Mouse (Mus musculus) adrenal gland, postnatal 14 days (tissue): ENCODE results near the gene Mrps14. TPM values are rescaled to one million over a fixed set of nuclear protein-coding genes. Genes with fewer than 3 reads are reported as not detected.

Source experiments
- DNase-seq: peaks from one replicate; pipeline ENCODE4 v3.0.0; 2021; ENCODE audit warnings: mixed read lengths
- long read RNA-seq, 2 experiments: library from polyadenylated mRNA; stranded (forward); transcript quantifications; one replicate each; pipeline ENCODE4 v2.0.0; 2021
- total RNA-seq: library from RNA; stranded (reverse); gene quantifications from 2 replicates; pipeline ENCODE4 v1.2.3, GENCODE M21; 2021

The Mrps14 gene
- total RNA-seq, result 96.4 and 112 TPM in 2 replicates
- long read RNA-seq, experiment 1, transcript Mrps14-203 (3 exons, 2,999 nt), result major isoform, 217 of 231 reads
- long read RNA-seq, experiment 1, partial matches to known transcripts, result 5 of 231 reads
- long read RNA-seq, experiment 1, other reads (novel, unspliced or antisense), result 9 of 231 reads
- long read RNA-seq, experiment 2, transcript Mrps14-203 (3 exons, 2,999 nt), result major isoform, 198 of 207 reads
- long read RNA-seq, experiment 2, partial matches to known transcripts, result 0 of 207 reads
- long read RNA-seq, experiment 2, other reads (novel, unspliced or antisense), result 7 of 207 reads

DNA sequence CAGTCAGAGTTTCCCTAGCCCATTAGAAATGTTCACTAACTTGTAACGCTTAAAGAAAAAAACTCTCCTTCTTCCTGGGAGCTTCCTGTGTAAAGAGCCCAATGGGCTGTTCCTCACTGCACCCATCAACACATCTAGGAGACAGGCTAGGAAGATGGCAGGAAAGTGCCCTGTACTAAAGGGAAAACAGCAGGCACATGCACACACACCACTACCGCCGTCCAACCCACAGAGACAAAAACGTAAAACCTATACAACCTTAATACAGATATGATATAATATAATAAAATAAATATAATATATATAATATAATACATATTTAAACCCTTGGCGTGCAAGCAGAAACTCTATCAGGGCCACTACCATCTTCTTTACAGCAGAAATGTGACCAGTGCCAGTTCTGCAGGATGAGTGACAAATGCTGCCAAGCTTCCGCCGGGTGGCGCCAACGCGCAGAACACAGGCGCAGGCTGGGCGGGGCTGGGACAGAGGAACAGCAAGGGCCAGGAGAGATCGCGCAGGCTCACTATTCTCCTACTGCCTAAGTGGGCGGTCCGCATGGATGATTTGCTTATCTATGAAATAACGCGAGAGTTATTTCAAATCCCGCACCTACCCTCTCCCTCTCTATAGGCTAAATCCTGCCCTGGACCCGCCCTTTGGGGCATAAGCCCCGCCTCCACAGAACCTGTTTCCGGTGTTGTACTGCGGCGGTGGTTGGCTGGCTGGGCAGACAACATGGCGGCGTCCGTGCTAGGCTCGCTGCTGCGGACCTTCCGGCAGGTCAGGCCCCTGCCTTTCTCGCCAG, at the start of gene Mrps14:
TSS of gene Mrps14 (plus strand) at position 687 of the 808 bp plus-strand sequence.
- DNase-seq, result peak; percentile 99

- DNase-seq, result no peak
These were observed 49.4 kb upstream of the Mrps14 start for GRCm38 (mm10) chr1:160145606-160146005.

- no peak for DNase-seq
These were observed 47.7 kb upstream of the Mrps14 start for GRCm38 (mm10) chr1:160147274-160147673.

DNA sequence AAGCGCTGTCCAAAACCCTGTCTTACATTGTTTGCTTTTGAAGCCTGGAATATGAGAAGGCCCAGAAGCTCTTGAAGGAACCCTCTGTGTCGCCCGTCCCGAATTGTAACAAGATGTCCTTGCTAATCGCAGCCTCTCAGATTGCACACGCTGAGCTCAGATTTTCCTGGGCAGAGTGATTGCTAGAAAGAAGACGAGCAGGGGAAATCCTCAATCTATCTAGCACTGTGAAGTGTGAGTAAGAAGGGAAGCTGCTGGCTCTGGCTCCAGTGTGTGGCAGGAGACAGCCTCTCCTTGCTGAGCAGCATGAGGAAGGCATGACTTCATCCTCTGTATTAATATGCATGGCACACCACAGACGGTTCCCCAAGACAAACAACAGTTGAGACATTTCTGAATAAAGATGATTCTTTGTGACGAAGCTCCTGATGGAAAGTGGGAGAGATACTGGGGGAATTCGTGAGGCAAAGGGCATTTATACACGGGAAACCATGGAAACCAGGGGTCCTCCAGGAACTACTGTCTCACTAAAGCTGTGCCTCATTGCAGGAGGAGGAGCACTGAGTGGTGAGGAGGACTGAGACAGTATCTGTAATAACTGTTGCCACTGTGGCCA, 45.6 kb upstream of the Mrps14 start:
- no peak for DNase-seq

- no peak for DNase-seq
These were observed 44.3 kb upstream of the Mrps14 start for GRCm38 (mm10) chr1:160150726-160151125.

- DNase-seq, result no peak
These were observed 41.5 kb upstream of the Mrps14 start, which contains the start of gene Tnn for GRCm38 (mm10) chr1:160153480-160153879. TSS of gene Tnn (minus strand) at chr1:160153580.

GRCm38 (mm10) chr1:160158190-160158589, 36.8 kb upstream of the Mrps14 start:
- DNase-seq, result no peak

DNA sequence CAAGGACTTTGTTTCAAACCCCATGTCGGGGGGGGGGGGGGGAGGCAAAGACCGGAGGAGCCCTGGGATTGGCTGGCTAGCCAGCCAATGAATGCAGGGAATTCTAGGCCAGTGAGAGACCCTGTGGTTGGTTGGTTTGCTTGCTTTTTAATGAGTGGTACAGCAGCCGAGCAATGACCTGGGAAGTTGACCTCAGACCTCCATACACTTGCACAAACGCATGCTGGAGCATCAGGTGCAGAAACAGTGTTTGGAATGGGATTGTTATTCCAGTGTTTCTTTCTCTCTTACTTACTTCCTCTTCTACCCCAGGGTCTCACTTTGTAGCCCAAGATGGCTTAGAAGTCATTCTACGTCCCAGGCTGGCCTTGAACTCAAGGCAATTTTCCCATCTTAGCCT, 28.4 kb upstream of the Mrps14 start:
- DNase-seq, result no peak

DNA sequence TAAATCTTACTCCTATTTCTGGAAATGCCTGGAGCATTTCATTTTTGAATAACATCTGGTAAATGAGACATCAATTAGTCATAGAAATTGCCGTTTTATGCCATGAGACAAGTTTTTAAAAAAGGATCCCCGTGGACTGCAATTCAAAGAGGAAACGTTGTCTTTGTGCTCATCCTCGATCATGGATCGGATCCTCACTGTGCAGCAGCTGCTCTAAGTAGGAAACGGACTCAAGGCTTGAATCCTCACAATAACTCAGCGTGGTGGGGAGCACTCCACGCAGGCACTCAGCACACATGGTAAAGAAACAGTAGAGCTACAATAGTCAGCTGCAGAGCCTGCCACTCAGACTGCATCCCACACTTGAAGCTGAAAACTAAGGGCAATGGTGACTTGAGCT, 18.1 kb upstream of the Mrps14 start:
- DNase-seq, result no peak

GRCm38 (mm10) chr1:160181216-160181615, 13.8 kb upstream of the Mrps14 start:
- DNase-seq, result no peak

DNA sequence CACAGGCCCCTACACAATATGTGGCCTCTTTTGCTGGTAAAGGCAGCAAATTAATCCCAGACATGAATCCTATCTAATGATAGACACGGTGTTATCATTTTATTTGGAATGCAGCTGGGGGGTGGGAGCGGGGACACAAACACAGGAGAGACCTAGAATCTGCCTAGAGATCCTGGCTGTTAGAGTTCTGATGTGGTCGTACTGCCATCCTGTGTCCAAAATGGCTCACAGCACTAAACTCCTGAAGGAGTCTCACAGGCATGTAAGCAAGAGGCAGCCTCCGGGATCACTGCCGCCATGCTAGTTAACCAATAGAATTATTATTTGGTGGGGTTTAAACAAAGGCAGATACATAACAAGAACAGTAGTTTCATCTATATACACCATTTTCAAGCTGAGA, 10.5 kb upstream of the Mrps14 start:
- peak; percentile 27 for DNase-seq

- DNase-seq, result no peak
These were observed 285 bp downstream of the Mrps14 start for GRCm38 (mm10) chr1:160195337-160195663.

- DNase-seq, result peak; percentile 48
These were observed 10.5 kb downstream of the Mrps14 start for GRCm38 (mm10) chr1:160205486-160205885.

GRCm38 (mm10) chr1:160209844-160210243, 14.8 kb downstream of the Mrps14 start:
- DNase-seq, result no peak

GRCm38 (mm10) chr1:160210566-160210965, 15.6 kb downstream of the Mrps14 start:
- peak; percentile 9 for DNase-seq

- DNase-seq, result no peak
These were observed 16.6 kb downstream of the Mrps14 start for GRCm38 (mm10) chr1:160211597-160212122.

DNA sequence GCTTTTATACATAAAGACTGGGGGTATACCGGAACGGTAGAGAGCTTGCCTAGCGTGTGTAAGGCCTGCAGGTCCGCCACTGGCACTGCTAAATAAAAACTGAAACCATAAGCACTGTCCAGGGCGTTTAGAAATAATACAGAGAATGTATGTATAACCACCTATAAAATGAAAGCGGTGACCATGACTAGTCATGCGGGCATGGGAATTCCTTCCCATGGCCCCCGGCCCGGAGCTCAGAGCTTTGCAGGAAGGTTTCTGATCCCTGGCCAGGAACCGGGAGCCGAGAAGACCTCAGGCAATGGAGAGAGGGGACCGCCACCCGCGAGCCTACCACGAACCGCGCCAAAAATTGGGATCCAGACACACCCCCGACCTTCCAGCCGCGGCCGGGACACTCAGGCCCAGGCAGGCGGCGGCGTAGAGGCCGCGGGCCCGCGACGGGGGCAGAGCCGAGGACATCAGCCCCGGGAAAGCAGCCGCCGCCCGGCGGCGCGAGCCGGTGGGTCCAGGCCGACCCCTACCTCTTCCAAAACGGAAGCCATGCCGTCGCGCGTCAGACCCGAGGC, 17.2 kb downstream of the Mrps14 start:
- peak; percentile 75 for DNase-seq

DNA sequence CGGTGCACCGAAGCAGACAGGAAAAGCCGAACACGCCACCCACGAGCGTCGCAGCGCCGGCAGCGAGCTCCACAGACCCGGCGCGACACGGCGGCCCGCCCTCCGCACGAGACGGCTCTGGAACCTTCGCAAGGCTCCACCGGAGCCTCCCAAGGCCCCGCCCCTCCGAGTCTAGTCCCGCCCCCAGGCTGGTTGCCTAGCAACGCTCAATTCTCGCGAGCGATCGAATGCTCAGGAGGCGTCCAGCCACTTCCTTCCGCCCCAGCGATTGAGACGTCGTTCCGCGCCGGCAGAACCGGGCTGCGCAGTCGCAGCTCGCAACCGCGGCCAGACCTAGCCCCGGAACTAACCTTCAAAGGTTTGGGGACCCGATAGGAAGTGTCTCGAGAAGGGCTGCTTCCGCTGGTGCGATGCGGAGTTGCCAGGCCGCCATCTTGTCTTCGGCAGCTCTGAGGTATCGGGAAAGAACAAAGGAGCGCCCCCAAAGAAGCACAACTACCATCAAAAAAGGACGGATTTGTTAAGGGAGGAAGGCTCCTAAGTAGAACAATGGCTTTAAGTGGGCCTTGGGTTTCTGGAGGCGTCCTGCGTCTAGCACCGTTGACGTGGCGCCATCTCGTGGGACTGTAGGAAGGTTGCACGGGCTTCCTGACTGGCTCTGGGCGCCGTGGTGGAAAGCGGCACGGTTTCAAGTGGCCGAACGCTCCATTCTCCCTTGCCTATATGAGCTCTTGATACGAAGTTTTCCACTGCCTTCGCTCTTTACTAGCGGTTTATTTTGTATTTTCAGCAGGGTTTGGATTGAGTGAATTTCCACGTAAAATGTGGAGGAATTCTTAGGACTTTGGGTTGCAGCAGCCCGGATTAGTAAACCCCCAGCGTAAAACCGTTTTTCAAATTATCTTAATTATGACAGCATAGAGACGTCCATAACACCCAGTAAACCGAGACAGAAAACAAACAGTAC, 18.0 kb downstream of the Mrps14 start, which contains the start of gene Cacybp:
TSS of gene Cacybp (minus strand) at position 173 of the 967 bp plus-strand sequence.
- peak; percentile 100 for DNase-seq

DNA sequence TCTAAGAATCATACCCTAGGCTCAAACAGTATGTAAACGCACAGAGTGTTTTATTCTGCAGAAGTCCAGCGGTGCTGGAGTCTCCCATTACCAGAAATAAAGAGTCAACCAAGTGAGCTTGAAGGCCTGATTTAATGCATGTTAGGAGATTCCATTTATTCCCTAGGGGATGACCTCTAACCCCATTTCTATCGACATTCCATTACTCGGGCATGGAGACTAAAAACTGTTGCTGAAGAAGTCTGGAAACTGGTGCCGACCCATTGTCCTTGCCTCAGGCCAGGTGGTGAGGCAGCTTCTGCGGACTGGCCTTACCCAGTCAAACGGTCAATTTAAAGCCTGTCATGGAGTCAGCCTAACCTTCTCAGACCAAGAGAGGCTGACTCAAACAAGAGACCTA, 19.2 kb downstream of the Mrps14 start:
- DNase-seq, result no peak

GRCm38 (mm10) chr1:160217898-160218297, 22.9 kb downstream of the Mrps14 start:
- no peak for DNase-seq

- no peak for DNase-seq
These were observed 29.1 kb downstream of the Mrps14 start for GRCm38 (mm10) chr1:160224093-160224492.
